Comparison of ENCODE assay signal across 9 mouse cellular contexts in genomic region chr16:4862863-4863483, GRCm38 (mm10). TPM values are rescaled to one million over a fixed set of nuclear protein-coding genes. Genes with fewer than 3 reads are reported as not detected.
DNase-seq lines count a peak whose midpoint lies in the region; ATAC-seq lines count a peak whose summit lies in the region.
"Had no signal": no experiment of that assay in that cellular context is flagged by ENCODE, and none has a peak within 500 bp of the region (broad histone marks: within the 10 kb centered on the region; RNA-seq: fewer than 3 reads in every experiment).

No protein-coding gene starts in this region.

- H3K4me1 ChIP-seq in heart, embryonic 14.5 days (ENCODE audit: control insufficient read depth in 2 of 2, insufficient read depth in 2 of 2, low read length in 2 of 2): peaks cover 4 to 10% of the 10 kb centered on the region in 2 experiments
- H3K4me1 ChIP-seq in neural tube, embryonic 14.5 days (ENCODE audit: control insufficient read depth, insufficient read depth, low read length): no peaks in the 10 kb centered on the region

- H3K9ac ChIP-seq in heart, embryonic 14.5 days (ENCODE audit: low read length): no peak overlapping the region; the same call in 1 of the 2 replicates
- H3K9ac ChIP-seq in neural tube, embryonic 14.5 days (replicated peaks; ENCODE audit: low read depth, low read length): no peak overlapping the region
- H3K9ac ChIP-seq: embryonic facial prominence, embryonic 12.5 days had no signal

- peak overlapping the region; percentile 16 for H3K4me2 ChIP-seq in heart, embryonic 14.5 days (ENCODE audit: low read length)
- no peak overlapping the region for H3K4me2 ChIP-seq in neural tube, embryonic 14.5 days (ENCODE audit: low read depth, low read length)
- H3K4me2 ChIP-seq: embryonic facial prominence, embryonic 12.5 days had no signal

- peak; percentile 84 for ATAC-seq in heart, embryonic 14.5 days (ENCODE audit: insufficient number of reproducible peaks, insufficient read depth, low FRiP score, low read depth)
- ATAC-seq in neural tube, embryonic 14.5 days (ENCODE audit: low read depth): peak; percentile 75; the same call in 1 of the 2 replicates

- peak overlapping the region; percentile 18 to 46; a peak in 3 of 4 replicates for H3K27ac ChIP-seq in heart, embryonic 14.5 days (replicated peaks in 1 of 2; ENCODE audit: control insufficient read depth in 1 of 2, insufficient read depth in 1 of 2, low read depth in 2 of 2, low read length in 2 of 2)
- no peak overlapping the region for H3K27ac ChIP-seq in neural tube, embryonic 14.5 days (ENCODE audit: low read depth, low read length)
- H3K27ac ChIP-seq: embryonic facial prominence, embryonic 12.5 days had no signal

- peak; percentile 77 for DNase-seq in CD4-positive, CD25-positive, alpha-beta regulatory T cell, adult 2 months (ENCODE audit: low read depth, low spot score)
- DNase-seq in adrenal gland, postnatal 10 days: peak; percentile 85
- peak; percentile 40 for DNase-seq in fibroblast of lung, adult 2 months (ENCODE audit: low read depth)
- DNase-seq in kidney, postnatal 25 days: peak; percentile 69 to 85
- DNase-seq in lung, adult 18-20 months: peak; percentile 84 to 86
- DNase-seq in testis, postnatal 14 days (ENCODE audit: low spot score): peak; percentile 62

- H3K36me3 ChIP-seq in heart, embryonic 14.5 days (ENCODE audit: control insufficient read depth, insufficient read depth, low read length): no peaks in the 10 kb centered on the region
- no peaks in the 10 kb centered on the region for H3K36me3 ChIP-seq in neural tube, embryonic 14.5 days (ENCODE audit: control insufficient read depth, insufficient read depth, low read length)
- H3K36me3 ChIP-seq: embryonic facial prominence, embryonic 12.5 days had no signal

- no peak overlapping the region for H3K4me3 ChIP-seq in heart, embryonic 14.5 days (ENCODE audit: control insufficient read depth in 1 of 2, insufficient read depth in 1 of 2, low read depth in 1 of 2, low read length in 2 of 2)
- H3K4me3 ChIP-seq in neural tube, embryonic 14.5 days (ENCODE audit: low read depth, low read length): no peak overlapping the region
- H3K4me3 ChIP-seq: embryonic facial prominence, embryonic 12.5 days had no signal

- WGBS in heart, embryonic 14.5 days: 23% methylated on average over 9 of the region's 9 CpGs
- 56% methylated on average over 9 of the region's 9 CpGs for WGBS in neural tube, embryonic 14.5 days

- H3K27me3 ChIP-seq in heart, embryonic 14.5 days (ENCODE audit: control insufficient read depth, insufficient read depth, low read length): no peaks in the 10 kb centered on the region
- no peaks in the 10 kb centered on the region for H3K27me3 ChIP-seq in neural tube, embryonic 14.5 days (ENCODE audit: control insufficient read depth, insufficient read depth, low read length)
- H3K27me3 ChIP-seq: embryonic facial prominence, embryonic 12.5 days had no signal

- no peaks in the 10 kb centered on the region for H3K9me3 ChIP-seq in heart, embryonic 14.5 days (ENCODE audit: control insufficient read depth, low read length)
- no peaks in the 10 kb centered on the region for H3K9me3 ChIP-seq in neural tube, embryonic 14.5 days (ENCODE audit: control insufficient read depth, low read length)
- H3K9me3 ChIP-seq: embryonic facial prominence, embryonic 12.5 days had no signal

RNA-seq across cellular contexts. Expression of gene Ubald1, which starts 17.1 kb away (rescaled TPM):
- 10 to 100 TPM; 29.2 to 31.3 TPM for total RNA-seq in adrenal gland, postnatal 10 days (2021)
- 24.2 and 25.3 TPM in 2 replicates for polyA plus RNA-seq in heart, embryonic 14.5 days (2014; fragmentation: Nextera tagmentation; extraction: Ambion mirVana)
- 63.6 and 65.0 TPM in 2 replicates for polyA plus RNA-seq in neural tube, embryonic 14.5 days (2014; fragmentation: Nextera tagmentation; extraction: Ambion mirVana)

RNA-seq across cellular contexts. Expression of gene Mgrn1, which starts 23.1 kb away (rescaled TPM):
- 100 to 1,000 TPM in 1 of 2 experiments, 10 to 100 TPM in 1; 88.0 to 106 TPM for total RNA-seq in adrenal gland, postnatal 10 days (2021)
- polyA plus RNA-seq in heart, embryonic 14.5 days (2014; fragmentation: Nextera tagmentation; extraction: Ambion mirVana): 115 and 120 TPM in 2 replicates
- polyA plus RNA-seq in neural tube, embryonic 14.5 days (2014; fragmentation: Nextera tagmentation; extraction: Ambion mirVana): 125 and 128 TPM in 2 replicates

RNA-seq across cellular contexts. Expression of gene 4930562C15Rik, which starts 27.8 kb away (rescaled TPM):
- total RNA-seq in adrenal gland, postnatal 10 days (2021): not detected
- 0.28 and 0.58 TPM in 2 replicates for polyA plus RNA-seq in heart, embryonic 14.5 days (2014; fragmentation: Nextera tagmentation; extraction: Ambion mirVana)
- 0.85 and 0.86 TPM in 2 replicates for polyA plus RNA-seq in neural tube, embryonic 14.5 days (2014; fragmentation: Nextera tagmentation; extraction: Ambion mirVana)
